In genomic region chr11:62248401-62249244, GRCm38 (mm10) we compare ENCODE assay signal across 8 mouse cellular contexts. TPM values are rescaled to one million over a fixed set of nuclear protein-coding genes. Genes with fewer than 3 reads are reported as not detected.
DNase-seq lines count a peak whose midpoint lies in the region; ATAC-seq lines count a peak whose summit lies in the region.

Gene Adora2b (plus strand): TSS chr11:62248984.

- H3K4me1 ChIP-seq in hindbrain, embryonic 14.5 days (replicated peaks; ENCODE audit: control insufficient read depth, insufficient read depth, low read length): peaks cover 8% of the 10 kb centered on the region
- H3K4me1 ChIP-seq in limb, embryonic 11.5 days (ENCODE audit: control insufficient read depth, insufficient read depth, low read length): peaks cover 21% of the 10 kb centered on the region
- H3K4me1 ChIP-seq in midbrain, embryonic 11.5 days (ENCODE audit: control insufficient read depth, insufficient read depth, low read length): peaks cover 6% of the 10 kb centered on the region; the same call in 1 of the 2 replicates

- H3K27ac ChIP-seq in hindbrain, embryonic 14.5 days: no peak within 1 kb of the TSS
- H3K27ac ChIP-seq in limb, embryonic 11.5 days (replicated peaks; ENCODE audit: low read depth, low read length): no peak within 1 kb of the TSS
- no peak within 1 kb of the TSS for H3K27ac ChIP-seq in midbrain, embryonic 11.5 days (ENCODE audit: low read depth, low read length)

- under 1% methylated on average over 64 of the region's 69 CpGs for WGBS in hindbrain, embryonic 14.5 days
- under 1% methylated on average over 65 of the region's 69 CpGs for WGBS in limb, embryonic 11.5 days
- WGBS in midbrain, embryonic 11.5 days: under 1% methylated on average over 69 of the region's 69 CpGs

- H3K4me3 ChIP-seq in hindbrain, embryonic 14.5 days (replicated peaks; ENCODE audit: low read length): peak within 1 kb of the TSS; percentile 66
- H3K4me3 ChIP-seq in limb, embryonic 11.5 days (ENCODE audit: low read depth, low read length): peak within 1 kb of the TSS; percentile 47
- peak within 1 kb of the TSS; percentile 45 for H3K4me3 ChIP-seq in midbrain, embryonic 11.5 days (ENCODE audit: low read depth, low read length)

- ATAC-seq in hindbrain, embryonic 14.5 days (ENCODE audit: low FRiP score): peak; percentile 87
- ATAC-seq in limb, embryonic 11.5 days (ENCODE audit: insufficient number of reproducible peaks, low FRiP score, low TSS enrichment, low read depth): peak; percentile 85
- ATAC-seq in midbrain, embryonic 11.5 days (ENCODE audit: low FRiP score): peak; percentile 96
- ATAC-seq in inflammation-experienced regulatory T-cells, adult 6 months: no peak

- H3K36me3 ChIP-seq in hindbrain, embryonic 14.5 days (replicated peaks; ENCODE audit: control insufficient read depth, insufficient read depth): no peaks in the 10 kb centered on the region
- H3K36me3 ChIP-seq in limb, embryonic 11.5 days (ENCODE audit: control insufficient read depth, insufficient read depth, low read length): no peaks in the 10 kb centered on the region
- H3K36me3 ChIP-seq in midbrain, embryonic 11.5 days (ENCODE audit: control insufficient read depth, insufficient read depth, low read length): no peaks in the 10 kb centered on the region

- H3K9ac ChIP-seq in hindbrain, embryonic 14.5 days: peak within 1 kb of the TSS; percentile 64
- peak within 1 kb of the TSS; percentile 46 for H3K9ac ChIP-seq in limb, embryonic 11.5 days (ENCODE audit: low read length)
- H3K9ac ChIP-seq in midbrain, embryonic 11.5 days (ENCODE audit: low read length): peak within 1 kb of the TSS; percentile 37

- DNase-seq in T-cell, adult 2 months (ENCODE audit: low spot score): peak; percentile 6
- DNase-seq in cerebellum, adult 9-11 months: peak; percentile 15
- DNase-seq in gastrocnemius, adult 18-20 months (ENCODE audit: low spot score): peak; percentile 43
- DNase-seq in hindbrain, embryonic 14.5 days (ENCODE audit: low spot score): peak; percentile 70
- peak; percentile 91 for DNase-seq in limb, embryonic 11.5 days (ENCODE audit: low spot score)
- peak; percentile 99 for DNase-seq in midbrain, embryonic 11.5 days (ENCODE audit: low spot score, missing footprints)
- peak; percentile 12 for DNase-seq in spleen, adult 12 weeks (ENCODE audit: low spot score)

- peaks cover 25% of the 10 kb centered on the region for H3K27me3 ChIP-seq in hindbrain, embryonic 14.5 days (ENCODE audit: control insufficient read depth, insufficient read depth, low read length)
- H3K27me3 ChIP-seq in limb, embryonic 11.5 days (ENCODE audit: control insufficient read depth, insufficient read depth, low read length): peaks cover 5% of the 10 kb centered on the region; the same call in 1 of the 2 replicates
- peaks cover 27% of the 10 kb centered on the region for H3K27me3 ChIP-seq in midbrain, embryonic 11.5 days (ENCODE audit: control insufficient read depth, insufficient read depth, low read length)

- H3K9me3 ChIP-seq in hindbrain, embryonic 14.5 days (ENCODE audit: control insufficient read depth, low read length): 0 out of 2 replicates have a peak, but pooled peaks cover 3% of the 10 kb centered on the region
- no peaks in the 10 kb centered on the region for H3K9me3 ChIP-seq in limb, embryonic 11.5 days (ENCODE audit: control insufficient read depth, low read length)
- no peaks in the 10 kb centered on the region for H3K9me3 ChIP-seq in midbrain, embryonic 11.5 days (ENCODE audit: control insufficient read depth, low read length)

- H3K4me2 ChIP-seq in hindbrain, embryonic 14.5 days (replicated peaks): peak within 1 kb of the TSS; percentile 99
- H3K4me2 ChIP-seq in limb, embryonic 11.5 days (ENCODE audit: low read depth, severe bottlenecking): peak within 1 kb of the TSS; percentile 99
- peak within 1 kb of the TSS; percentile 99 for H3K4me2 ChIP-seq in midbrain, embryonic 11.5 days

RNA-seq across cellular contexts. Expression of gene Adora2b, which starts in this region (rescaled TPM):
- under 1 TPM; 0.43 to 0.84 TPM for total RNA-seq in gastrocnemius, adult 18-20 months (2021)
- 5.7 and 5.8 TPM in 2 replicates for polyA plus RNA-seq in hindbrain, embryonic 14.5 days (2014; fragmentation: Nextera tagmentation; extraction: Ambion mirVana)
- 7.6 and 7.9 TPM in 2 replicates for polyA plus RNA-seq in limb, embryonic 11.5 days (2014; fragmentation: Nextera tagmentation; extraction: Ambion mirVana)
- polyA plus RNA-seq in midbrain, embryonic 11.5 days (2014; fragmentation: Nextera tagmentation; extraction: Ambion mirVana): 3.4 and 5.4 TPM in 2 replicates
- polyA plus RNA-seq in inflammation-experienced regulatory T-cells, adult 6 months (2017; shearing (Covaris generic)): not detected

Comparison
In these comparisons a context has a peak if more than half of its experiments do, and no peak if none do; other contexts are left out.
1. Peak in DNase-seq in gastrocnemius, adult 18-20 months; RNA of the gene not detected or under 1 TPM.
2. DNase-seq: peak in every context shown above with its lines; median percentile 99 in midbrain, embryonic 11.5 days; 91 in limb, embryonic 11.5 days; 70 in hindbrain, embryonic 14.5 days; 43 in gastrocnemius, adult 18-20 months; 15 in cerebellum, adult 9-11 months; 12 in spleen, adult 12 weeks; 6 in T-cell, adult 2 months.